Mouse (Mus musculus) bone marrow, adult 2 months (tissue): ENCODE results near the gene Cyb561a3.
A peak's percentile ranks its signal among the peaks of the same experiment; 100 is the strongest.

Experiments
- CTCF ChIP-seq: fragments of 200-500 bp; IDR thresholded peaks from 2 replicates; pipeline ENCODE4 v1.5.1; 2011; ENCODE audit warnings: low read length, control low read depth; ENCODE audit not compliant: control insufficient read depth, insufficient read depth
- POLR2A ChIP-seq: fragments of 200-500 bp; IDR thresholded peaks from 2 replicates; pipeline ENCODE4 v1.6.1; 2011; ENCODE audit warnings: low read depth, mild to moderate bottlenecking, control low read depth, low read length, borderline replicate concordance; ENCODE audit not compliant: control insufficient read depth

DNA sequence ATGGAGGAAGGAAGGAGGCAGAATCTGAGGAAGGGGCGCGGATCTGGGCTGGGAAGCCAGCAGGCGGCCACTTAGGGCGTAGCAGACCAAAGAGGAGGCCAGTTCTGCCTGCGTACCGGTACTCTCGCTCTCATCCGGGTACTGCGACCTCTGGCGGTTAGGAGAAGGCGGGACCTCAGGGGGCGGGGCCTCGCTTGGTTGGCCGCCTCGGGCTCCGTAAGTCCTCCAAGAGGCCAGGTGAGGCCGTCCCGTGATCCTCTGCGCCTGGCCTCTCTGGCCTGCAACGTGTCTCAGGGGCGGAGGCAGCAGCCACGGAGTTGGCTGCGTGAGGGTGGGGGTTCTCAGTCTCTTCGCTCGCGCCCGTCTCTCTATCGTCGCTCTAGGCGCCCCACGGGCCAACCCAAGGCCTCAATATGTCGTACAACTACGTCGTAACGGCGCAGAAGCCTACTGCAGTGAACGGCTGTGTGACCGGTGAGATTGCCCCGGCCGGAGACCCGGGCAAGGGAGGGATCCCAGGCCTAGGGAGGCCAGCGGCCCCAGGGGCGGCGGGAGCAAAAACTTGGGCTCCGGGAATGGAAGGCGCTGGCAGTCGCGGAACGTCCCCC is 28.4 kb downstream of the Cyb561a3 start, which contains the start of the genes Ddb1 and Tkfc:
- TF ChIP-seq POLR2A (peak; percentile 99), CTCF (peak; percentile 53)
